Mouse (Mus musculus): ENCODE measurements at regions not wholly inside any gene's neighbourhood (a gene's known extent, or its start where the extent isn't known, plus 50 kb on each side); places are given as distances from the start of the nearest gene placed in this dataset.

GRCm38 (mm10) chr14:120146908-120147770 is 104.9 kb upstream of the Oxgr1 start:
- ATAC-seq = no peak

GRCm38 (mm10) chr14:120148803-120149202 is 106.6 kb upstream of the Oxgr1 start:
- no peak for ATAC-seq

GRCm38 (mm10) chr14:120149341-120149741 is 107.1 kb upstream of the Oxgr1 start:
- no peak for ATAC-seq

GRCm38 (mm10) chr14:120150589-120150988 is 108.4 kb upstream of the Oxgr1 start:
- no peak for ATAC-seq

GRCm38 (mm10) chr14:120154413-120154812 is 112.2 kb upstream of the Oxgr1 start:
- no peak for ATAC-seq

- ATAC-seq = no peak
Measured at GRCm38 (mm10) chr14:120164184-120164583, 111.3 kb upstream of the Mbnl2 start.

- no peak for ATAC-seq
Measured at GRCm38 (mm10) chr14:120165496-120166045, 109.9 kb upstream of the Mbnl2 start.

- ATAC-seq = no peak
Measured at GRCm38 (mm10) chr14:120170733-120171132, 104.7 kb upstream of the Mbnl2 start.

GRCm38 (mm10) chr14:120172058-120172457 is 103.4 kb upstream of the Mbnl2 start:
- ATAC-seq = no peak

- no peak for ATAC-seq
Measured at GRCm38 (mm10) chr14:120172844-120173243, 102.6 kb upstream of the Mbnl2 start.

- no peak for ATAC-seq
Measured at GRCm38 (mm10) chr14:120174615-120175014, 100.9 kb upstream of the Mbnl2 start.

- ATAC-seq = no peak
Measured at GRCm38 (mm10) chr14:120195218-120195617, 80.3 kb upstream of the Mbnl2 start.

GRCm38 (mm10) chr14:120211741-120212140 is 63.7 kb upstream of the Mbnl2 start:
- ATAC-seq = no peak

GRCm38 (mm10) chr14:120212626-120213025 is 62.8 kb upstream of the Mbnl2 start:
- no peak for ATAC-seq

- no peak for ATAC-seq
Measured at GRCm38 (mm10) chr14:120219224-120219623, 56.2 kb upstream of the Mbnl2 start.

- ATAC-seq = no peak
Measured at GRCm38 (mm10) chr14:120223528-120224201, 51.8 kb upstream of the Mbnl2 start.

- no peak for ATAC-seq
Measured at GRCm38 (mm10) chr14:120224202-120224846, 51.1 kb upstream of the Mbnl2 start.

- ATAC-seq = no peak
Measured at GRCm38 (mm10) chr14:120225657-120226056, 49.8 kb upstream of the Mbnl2 start.
